Mouse (Mus musculus) olfactory bulb, adult 2 months (tissue): ENCODE data around the gene Pkm.

ENCODE experiments used
- CTCF ChIP-seq: fragments of 200-500 bp; IDR thresholded peaks from 2 replicates; pipeline ENCODE4 v1.5.1; 2012; ENCODE audit warnings: low read depth, mild to moderate bottlenecking, low read length, moderate library complexity; ENCODE audit not compliant: insufficient read depth
- POLR2A ChIP-seq: fragments of 200-500 bp; IDR thresholded peaks from 2 replicates; pipeline ENCODE4 v1.6.1; 2012; ENCODE audit warnings: mild to moderate bottlenecking, low read depth, low read length, moderate library complexity; ENCODE audit not compliant: insufficient read depth

- no peak for TF ChIP-seq CTCF
- no peak for TF ChIP-seq POLR2A
These were observed 2.8 kb upstream of the Pkm start for GRCm38 (mm10) chr9:59653371-59653770.
